Mouse (Mus musculus) spleen, postnatal 10 days (tissue): ENCODE results near the gene Samd9l.
"Not testable (repeated sequence)": the region's sequence is repeated elsewhere in the genome, so short reads cannot be mapped to it uniquely, and the experiment has no call there.

Experiments
- DNase-seq, 2 experiments: peaks; one replicate each; pipeline ENCODE4 v3.0.0; 2021 to 2022; ENCODE audit warnings: low spot score in 2 of 2

Samd9l gene

GRCm38 (mm10) chr6:3399340-3400068 is at the start of gene Samd9l:
TSS of gene Samd9l (minus strand) at chr6:3399572.
- peak; percentile 68 to 86 for DNase-seq

GRCm38 (mm10) chr6:3447404-3447803 is 48.0 kb upstream of the Samd9l start:
- DNase-seq: peak; percentile 30 to 59

GRCm38 (mm10) chr6:3443905-3444304 is 44.5 kb upstream of the Samd9l start:
- no peak for DNase-seq

GRCm38 (mm10) chr6:3436087-3436486 is 36.7 kb upstream of the Samd9l start:
- DNase-seq: no peak

- DNase-seq: not testable (repeated sequence)
Measured at GRCm38 (mm10) chr6:3430976-3431375, 31.6 kb upstream of the Samd9l start.

GRCm38 (mm10) chr6:3427047-3427446 is 27.7 kb upstream of the Samd9l start:
- DNase-seq: no peak

GRCm38 (mm10) chr6:3425333-3425732 is 26.0 kb upstream of the Samd9l start:
- DNase-seq: not testable (repeated sequence)

GRCm38 (mm10) chr6:3424613-3425277 is 25.4 kb upstream of the Samd9l start:
- DNase-seq: peak in 1 of 2 experiments; percentile 49

GRCm38 (mm10) chr6:3397182-3397906 is 2.0 kb downstream of the Samd9l start:
- peak in 1 of 2 experiments; percentile 22 for DNase-seq

GRCm38 (mm10) chr6:3395921-3396611 is 3.3 kb downstream of the Samd9l start:
- peak in 1 of 2 experiments; percentile 22 for DNase-seq

- no peak for DNase-seq
Measured at GRCm38 (mm10) chr6:3389995-3390394, 9.4 kb downstream of the Samd9l start.

- no peak for DNase-seq
Measured at GRCm38 (mm10) chr6:3386565-3386964, 12.8 kb downstream of the Samd9l start.

- DNase-seq: not testable (repeated sequence)
Measured at GRCm38 (mm10) chr6:3384816-3385215, 14.6 kb downstream of the Samd9l start.

GRCm38 (mm10) chr6:3384115-3384791 is 15.1 kb downstream of the Samd9l start:
- not testable (repeated sequence) for DNase-seq

GRCm38 (mm10) chr6:3379146-3379545 is 20.2 kb downstream of the Samd9l start:
- no peak for DNase-seq

- DNase-seq: no peak
Measured at GRCm38 (mm10) chr6:3376687-3377086, 22.7 kb downstream of the Samd9l start.

GRCm38 (mm10) chr6:3369527-3369926 is 29.8 kb downstream of the Samd9l start:
- DNase-seq: no peak

- not testable (repeated sequence) for DNase-seq
Measured at GRCm38 (mm10) chr6:3365609-3366008, 33.8 kb downstream of the Samd9l start.

- DNase-seq: peak; percentile 16 to 56
Measured at GRCm38 (mm10) chr6:3345924-3346597, 53.3 kb downstream of the Samd9l start.

- DNase-seq: not testable (repeated sequence)
Measured at GRCm38 (mm10) chr6:3345043-3345639, 54.2 kb downstream of the Samd9l start.
